Mouse (Mus musculus) midbrain, embryonic 10.5 days (tissue): Measurements from ENCODE around the gene Fez1. TPM values are rescaled to one million over a fixed set of nuclear protein-coding genes. Genes with fewer than 3 reads are reported as not detected.
A peak's percentile ranks its signal among the peaks of the same experiment; 100 is the strongest.

Source experiments
- DNase-seq: peaks from one replicate; pipeline ENCODE4 v3.0.0-alpha.2; 2017; ENCODE audit warnings: low spot score
- H3K27ac ChIP-seq: fragments of 300-500 bp; sonication (generic); replicated peaks from 2 replicates; pipeline ENCODE4 v1.5.1; 2016; ENCODE audit warnings: mild to moderate bottlenecking
- H3K27me3 ChIP-seq: fragments of 300-500 bp; sonication (generic); 2 replicates; pipeline ENCODE4 v1.6.1; 2016; ENCODE audit warnings: low read depth, mild to moderate bottlenecking; ENCODE audit not compliant: poor library complexity, severe bottlenecking
- H3K36me3 ChIP-seq: fragments of 300-500 bp; sonication (generic); 2 replicates; pipeline ENCODE4 v1.6.1; 2016; ENCODE audit warnings: mild to moderate bottlenecking, moderate library complexity
- H3K4me1 ChIP-seq: fragments of 300-500 bp; sonication (generic); 2 replicates; pipeline ENCODE4 v1.6.1; 2016
- H3K4me3 ChIP-seq: fragments of 300-500 bp; sonication (generic); 2 replicates; pipeline ENCODE4 v1.5.1; 2016; ENCODE audit warnings: mild to moderate bottlenecking, moderate library complexity
- H3K9me3 ChIP-seq: fragments of 300-500 bp; sonication (generic); replicated peaks from 2 replicates; pipeline ENCODE4 v1.6.1; 2016; ENCODE audit warnings: mild to moderate bottlenecking
- WGBS: fragments of 180-500 bp; shearing (Covaris S2); methylation state at CpG from one replicate; pipeline ENCODE4 v1.1.7; 2016; 5-methylcytosine and 5-hydroxymethylcytosine counted together
- polyA plus RNA-seq: library from polyadenylated mRNA; unstranded; fragments of >200 nt; fragmentation: Nextera tagmentation; extraction: Ambion mirVana; gene quantifications from 2 replicates; pipeline ENCODE4 v1.2.1, GENCODE M21; 2016

Fez1 gene
- polyA plus RNA-seq, 1 experiment from 2014 or later = 232 TPM

GRCm38 (mm10) chr9:36808126-36808785 is 13.4 kb upstream of the Fez1 start:
- Histone ChIP-seq H3K4me1 (no peaks in the 10 kb centered on the region), H3K27me3 (no peaks in the 10 kb centered on the region), H3K9me3 (no peaks in the 10 kb centered on the region), H3K4me3 (no peak overlapping the region), H3K36me3 (no peaks in the 10 kb centered on the region), H3K27ac (no peak overlapping the region)
- DNase-seq = no peak
- WGBS = 88% methylated on average over 5 of the region's 5 CpGs

GRCm38 (mm10) chr9:36814486-36814885 is 7.2 kb upstream of the Fez1 start:
- DNase-seq = no peak
- Histone ChIP-seq H3K4me3 (no peak overlapping the region), H3K27me3 (no peaks in the 10 kb centered on the region), H3K9me3 (no peaks in the 10 kb centered on the region), H3K36me3 (no peaks in the 10 kb centered on the region), H3K27ac (no peak overlapping the region), H3K4me1 (peaks cover 4% of the 10 kb centered on the region; the same call in 1 of the 2 replicates)
- WGBS = 80% methylated on average over 3 of the region's 3 CpGs

GRCm38 (mm10) chr9:36818905-36819304 is 2.8 kb upstream of the Fez1 start:
- no peak overlapping the region for H3K4me3 ChIP-seq
- 58% methylated on average over 4 of the region's 4 CpGs for WGBS
- H3K27me3 ChIP-seq = no peaks in the 10 kb centered on the region
- no peaks in the 10 kb centered on the region for H3K9me3 ChIP-seq
- peaks cover 34% of the 10 kb centered on the region for H3K4me1 ChIP-seq
- 0 out of 2 replicates have a peak overlapping the region, but pooled peaks have one; percentile 57 for H3K27ac ChIP-seq
- no peaks in the 10 kb centered on the region for H3K36me3 ChIP-seq
- no peak for DNase-seq

GRCm38 (mm10) chr9:36820969-36821643 is 558 bp upstream of the Fez1 start:
- Histone ChIP-seq H3K27ac (peak overlapping the region; percentile 95), H3K27me3 (no peaks in the 10 kb centered on the region), H3K4me1 (peaks cover 34% of the 10 kb centered on the region), H3K4me3 (peak overlapping the region; percentile 52), H3K36me3 (no peaks in the 10 kb centered on the region), H3K9me3 (no peaks in the 10 kb centered on the region)
- WGBS = 30% methylated on average over 9 of the region's 9 CpGs
- no peak for DNase-seq

- WGBS = 13% methylated on average over 2 of the region's 2 CpGs
- Histone ChIP-seq H3K9me3 (no peaks in the 10 kb centered on the region), H3K36me3 (0 out of 2 replicates have a peak, but pooled peaks cover 2% of the 10 kb centered on the region), H3K27ac (peak overlapping the region; percentile 95), H3K27me3 (no peaks in the 10 kb centered on the region), H3K4me3 (peak overlapping the region; percentile 52), H3K4me1 (peaks cover 34% of the 10 kb centered on the region)
- no peak for DNase-seq
Measured at GRCm38 (mm10) chr9:36822024-36822423, 360 bp downstream of the Fez1 start.

GRCm38 (mm10) chr9:36826612-36827363 is 5.1 kb downstream of the Fez1 start:
- Histone ChIP-seq H3K27me3 (no peaks in the 10 kb centered on the region), H3K4me3 (no peak overlapping the region), H3K27ac (no peak overlapping the region), H3K4me1 (peaks cover 25% of the 10 kb centered on the region), H3K36me3 (0 out of 2 replicates have a peak, but pooled peaks cover 2% of the 10 kb centered on the region), H3K9me3 (no peaks in the 10 kb centered on the region)
- DNase-seq = no peak
- WGBS = 67% methylated on average over 2 of the region's 2 CpGs

- Histone ChIP-seq H3K27me3 (no peaks in the 10 kb centered on the region), H3K4me3 (no peak overlapping the region), H3K27ac (no peak overlapping the region), H3K4me1 (peaks cover 36% of the 10 kb centered on the region), H3K36me3 (peaks cover 12% of the 10 kb centered on the region), H3K9me3 (peaks cover 2% of the 10 kb centered on the region; the same call in 1 of the 2 replicates)
- DNase-seq = no peak
- 83% methylated on average over 6 of the region's 6 CpGs for WGBS
Measured at GRCm38 (mm10) chr9:36831401-36831800, 9.7 kb downstream of the Fez1 start.

GRCm38 (mm10) chr9:36832529-36832928 is 10.9 kb downstream of the Fez1 start:
- Histone ChIP-seq H3K27me3 (no peaks in the 10 kb centered on the region), H3K36me3 (peaks cover 24% of the 10 kb centered on the region), H3K4me1 (peaks cover 36% of the 10 kb centered on the region), H3K27ac (peak overlapping the region; percentile 95), H3K4me3 (peak overlapping the region; percentile 65), H3K9me3 (peaks cover 8% of the 10 kb centered on the region; the same call in 1 of the 2 replicates)
- DNase-seq = peak; percentile 89
- WGBS = under 1% methylated on average over 32 of the region's 32 CpGs

- Histone ChIP-seq H3K36me3 (peaks cover 29% of the 10 kb centered on the region), H3K4me3 (peak overlapping the region; percentile 65), H3K27ac (peak overlapping the region; percentile 95), H3K9me3 (peaks cover 8% of the 10 kb centered on the region; the same call in 1 of the 2 replicates), H3K27me3 (no peaks in the 10 kb centered on the region), H3K4me1 (peaks cover 36% of the 10 kb centered on the region)
- peak; percentile 68 for DNase-seq
- WGBS = 1% methylated on average over 31 of the region's 31 CpGs
Measured at GRCm38 (mm10) chr9:36833043-36833881, 11.6 kb downstream of the Fez1 start.

- peak overlapping the region; percentile 65 for H3K4me3 ChIP-seq
- no peak for DNase-seq
- peak overlapping the region; percentile 95 for H3K27ac ChIP-seq
- H3K27me3 ChIP-seq = no peaks in the 10 kb centered on the region
- 49% methylated on average over 3 of the region's 3 CpGs for WGBS
- peaks cover 34% of the 10 kb centered on the region for H3K36me3 ChIP-seq
- peaks cover 8% of the 10 kb centered on the region; the same call in 1 of the 2 replicates for H3K9me3 ChIP-seq
- peaks cover 36% of the 10 kb centered on the region for H3K4me1 ChIP-seq
Measured at GRCm38 (mm10) chr9:36833914-36834313, 12.2 kb downstream of the Fez1 start.

GRCm38 (mm10) chr9:36846346-36846745 is 24.7 kb downstream of the Fez1 start:
- DNase-seq = no peak
- Histone ChIP-seq H3K27ac (no peak overlapping the region), H3K36me3 (peaks cover 94% of the 10 kb centered on the region), H3K27me3 (no peaks in the 10 kb centered on the region), H3K4me1 (no peaks in the 10 kb centered on the region), H3K4me3 (no peak overlapping the region), H3K9me3 (no peaks in the 10 kb centered on the region)
- 29% methylated on average over 4 of the region's 4 CpGs for WGBS

- Histone ChIP-seq H3K36me3 (peaks cover 93% of the 10 kb centered on the region), H3K4me3 (no peak overlapping the region), H3K27ac (no peak overlapping the region), H3K9me3 (no peaks in the 10 kb centered on the region), H3K27me3 (no peaks in the 10 kb centered on the region), H3K4me1 (no peaks in the 10 kb centered on the region)
- 85% methylated on average over 2 of the region's 2 CpGs for WGBS
- DNase-seq = no peak
Measured at GRCm38 (mm10) chr9:36848661-36849060, 27.0 kb downstream of the Fez1 start.
